Mouse (Mus musculus): Measurements from ENCODE around the gene Lrrc26.

Lrrc26 gene

GRCm38 (mm10) chr2:25293706-25294105 is 4.0 kb downstream of the Lrrc26 start:
- DNase-seq (ENCODE audit: low spot score in 2 of 2), result no peak

- no peak for DNase-seq (ENCODE audit: low spot score in 2 of 2)
Observed at GRCm38 (mm10) chr2:25297093-25297492, 7.4 kb downstream of the Lrrc26 start.

GRCm38 (mm10) chr2:25298046-25298445 is 8.3 kb downstream of the Lrrc26 start:
- no peak for DNase-seq (ENCODE audit: low spot score in 2 of 2)

- no peak for DNase-seq (ENCODE audit: low spot score in 2 of 2)
Observed at GRCm38 (mm10) chr2:25303452-25303851, 13.7 kb downstream of the Lrrc26 start.

GRCm38 (mm10) chr2:25303931-25304656 is 14.4 kb downstream of the Lrrc26 start:
- no peak for DNase-seq (ENCODE audit: low spot score in 2 of 2)

- no peak for DNase-seq (ENCODE audit: low spot score in 2 of 2)
Observed at GRCm38 (mm10) chr2:25304657-25305541, 15.2 kb downstream of the Lrrc26 start.

GRCm38 (mm10) chr2:25305587-25306359 is 16.1 kb downstream of the Lrrc26 start:
- no peak for DNase-seq (ENCODE audit: low spot score in 2 of 2)

- DNase-seq (ENCODE audit: low spot score in 2 of 2), result no peak
Observed at GRCm38 (mm10) chr2:25310180-25310579, 20.5 kb downstream of the Lrrc26 start.

- DNase-seq (ENCODE audit: low spot score in 2 of 2), result no peak
Observed at GRCm38 (mm10) chr2:25310969-25311368, 21.3 kb downstream of the Lrrc26 start.

- DNase-seq (ENCODE audit: low spot score in 2 of 2), result no peak
Observed at GRCm38 (mm10) chr2:25311491-25311891, 21.8 kb downstream of the Lrrc26 start.

- DNase-seq (ENCODE audit: low spot score in 2 of 2), result no peak
Observed at GRCm38 (mm10) chr2:25318119-25318966, 28.6 kb downstream of the Lrrc26 start.

- DNase-seq (ENCODE audit: low spot score in 2 of 2), result peak; percentile 35
Observed at GRCm38 (mm10) chr2:25318971-25319773, 29.5 kb downstream of the Lrrc26 start, which contains the start of gene Grin1. Gene Grin1 (minus strand): TSS chr2:25319187.

GRCm38 (mm10) chr2:25320084-25320483 is 30.4 kb downstream of the Lrrc26 start:
- no peak for DNase-seq (ENCODE audit: low spot score in 2 of 2)

- DNase-seq (ENCODE audit: low spot score in 2 of 2), result no peak
Observed at GRCm38 (mm10) chr2:25326036-25326435, 36.3 kb downstream of the Lrrc26 start.

- no peak for DNase-seq (ENCODE audit: low spot score in 2 of 2)
Observed at GRCm38 (mm10) chr2:25328440-25328839, 38.7 kb downstream of the Lrrc26 start.

- no peak for DNase-seq (ENCODE audit: low spot score in 2 of 2)
Observed at GRCm38 (mm10) chr2:25331470-25331869, 41.8 kb downstream of the Lrrc26 start.

- DNase-seq (ENCODE audit: low spot score in 2 of 2), result peak; percentile 99
Observed at GRCm38 (mm10) chr2:25332286-25333160, 42.8 kb downstream of the Lrrc26 start, which contains the start of gene Man1b1. Gene Man1b1 (plus strand): TSS chr2:25332338.

- no peak for DNase-seq (ENCODE audit: low spot score in 2 of 2)
Observed at GRCm38 (mm10) chr2:25333569-25333968, 43.9 kb downstream of the Lrrc26 start.

- no peak for DNase-seq (ENCODE audit: low spot score in 2 of 2)
Observed at GRCm38 (mm10) chr2:25338303-25338702, 48.6 kb downstream of the Lrrc26 start.

Data from urinary bladder, postnatal 36 days (tissue).